Mouse (Mus musculus): ENCODE measurements around the gene Gm17655.

DNA sequence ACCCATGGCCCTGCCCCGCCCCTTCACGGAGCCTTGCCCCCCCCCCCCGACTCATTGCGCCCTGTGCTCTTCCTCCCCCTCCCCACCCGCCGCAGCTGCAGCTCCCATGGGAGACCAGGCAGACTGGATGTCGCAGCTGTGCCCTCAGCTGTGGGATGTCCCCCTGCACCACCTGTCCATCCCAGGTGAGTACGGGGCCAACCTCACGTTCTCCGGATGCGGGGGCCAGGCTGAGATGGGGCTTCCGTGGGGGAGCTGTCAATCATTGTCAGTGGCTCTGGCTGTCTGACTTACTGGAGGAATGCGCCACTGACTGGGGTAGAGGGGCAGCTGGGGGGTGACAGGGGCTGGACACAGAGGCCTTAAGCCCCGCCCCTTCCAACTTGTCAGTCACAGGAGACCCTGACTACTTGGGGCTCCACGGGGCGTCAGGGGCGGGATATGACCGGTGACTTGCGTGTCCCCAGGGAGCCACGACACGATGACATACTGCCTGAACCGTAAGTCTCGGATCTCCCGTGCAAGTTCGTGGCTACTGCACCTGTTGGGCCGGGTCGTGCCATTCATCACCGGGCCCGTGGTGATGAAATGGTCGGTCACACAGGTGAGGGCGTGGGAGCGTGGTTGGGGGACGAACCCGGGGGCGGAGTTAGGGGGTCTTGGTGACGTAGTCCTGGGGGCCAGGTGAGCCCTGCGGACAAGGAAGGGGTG lies 28.8 kb upstream of the Gm17655 start:
- TF ChIP-seq CTCF (IDR thresholded peaks at IDR 0.05; ENCODE audit: low read depth, low read length) (no peak), POLR2A (IDR thresholded peaks at IDR 0.05; ENCODE audit: extremely low read depth, insufficient read depth, low read length) (no peak)

Measured in liver, adult 2 months (tissue).